Mouse (Mus musculus) neural tube, embryonic 12.5 days (tissue): Measurements from ENCODE around the gene Dchs1. TPM values are rescaled to one million over a fixed set of nuclear protein-coding genes. Genes with fewer than 3 reads are reported as not detected.
"Not testable (repeated sequence)": the region's sequence is repeated elsewhere in the genome, so short reads cannot be mapped to it uniquely, and the experiment has no call there.

Source experiments
- ATAC-seq: fragments of 200-750 bp; cut with Nextera tagmentation; 2 replicates; pipeline ENCODE4 v1.8.0; 2017; ENCODE audit warnings: low read depth, mild to moderate bottlenecking, moderate TSS enrichment, moderate library complexity; ENCODE audit not compliant: low FRiP score
- H3K27ac ChIP-seq: fragments of 300-500 bp; sonication (generic); 2 replicates; pipeline ENCODE4 v1.5.1; 2016
- H3K27me3 ChIP-seq: fragments of 300-500 bp; sonication (generic); replicated peaks from 2 replicates; pipeline ENCODE4 v1.6.1; 2016; ENCODE audit warnings: mild to moderate bottlenecking
- H3K36me3 ChIP-seq: fragments of 300-500 bp; sonication (generic); 2 replicates; pipeline ENCODE4 v1.6.1; 2016; ENCODE audit warnings: mild to moderate bottlenecking
- H3K4me1 ChIP-seq: fragments of 300-500 bp; sonication (generic); 2 replicates; pipeline ENCODE4 v1.6.1; 2016
- H3K4me2 ChIP-seq: fragments of 300-500 bp; sonication (generic); replicated peaks from 2 replicates; pipeline ENCODE4 v1.6.1; 2016; ENCODE audit warnings: mild to moderate bottlenecking
- H3K4me3 ChIP-seq: fragments of 300-500 bp; sonication (generic); 2 replicates; pipeline ENCODE4 v1.5.1; 2016
- H3K9ac ChIP-seq: fragments of 300-500 bp; sonication (generic); 2 replicates; pipeline ENCODE4 v1.6.1; 2016; ENCODE audit warnings: mild to moderate bottlenecking
- H3K9me3 ChIP-seq: fragments of 300-500 bp; sonication (generic); 2 replicates; pipeline ENCODE4 v1.6.1; 2016; ENCODE audit warnings: mild to moderate bottlenecking
- WGBS: fragments of 180-500 bp; shearing (Covaris S2); methylation state at CpG from one replicate; pipeline ENCODE4 v1.1.7; 2016; 5-methylcytosine and 5-hydroxymethylcytosine counted together
- polyA plus RNA-seq: library from polyadenylated mRNA; unstranded; fragments of >200 nt; fragmentation: Nextera tagmentation; extraction: Ambion mirVana; gene quantifications from 2 replicates; pipeline ENCODE4 v1.2.1, GENCODE M21; 2016

Gene Dchs1
- polyA plus RNA-seq, 1 experiment from 2014 or later = 20.4 TPM

GRCm38 (mm10) chr7:105752716-105753115 lies 34.7 kb downstream of the Dchs1 start:
- H3K9me3 ChIP-seq = no peaks in the 10 kb centered on the region
- H3K9ac ChIP-seq = no peak overlapping the region
- no peak overlapping the region for H3K27ac ChIP-seq
- H3K4me3 ChIP-seq = no peak overlapping the region
- ATAC-seq = peak; percentile 38
- WGBS = 85% methylated on average over 2 of the region's 2 CpGs
- no peaks in the 10 kb centered on the region for H3K27me3 ChIP-seq
- peaks cover 7% of the 10 kb centered on the region for H3K4me1 ChIP-seq
- no peak overlapping the region for H3K4me2 ChIP-seq
- H3K36me3 ChIP-seq = peaks cover 68% of the 10 kb centered on the region

DNA sequence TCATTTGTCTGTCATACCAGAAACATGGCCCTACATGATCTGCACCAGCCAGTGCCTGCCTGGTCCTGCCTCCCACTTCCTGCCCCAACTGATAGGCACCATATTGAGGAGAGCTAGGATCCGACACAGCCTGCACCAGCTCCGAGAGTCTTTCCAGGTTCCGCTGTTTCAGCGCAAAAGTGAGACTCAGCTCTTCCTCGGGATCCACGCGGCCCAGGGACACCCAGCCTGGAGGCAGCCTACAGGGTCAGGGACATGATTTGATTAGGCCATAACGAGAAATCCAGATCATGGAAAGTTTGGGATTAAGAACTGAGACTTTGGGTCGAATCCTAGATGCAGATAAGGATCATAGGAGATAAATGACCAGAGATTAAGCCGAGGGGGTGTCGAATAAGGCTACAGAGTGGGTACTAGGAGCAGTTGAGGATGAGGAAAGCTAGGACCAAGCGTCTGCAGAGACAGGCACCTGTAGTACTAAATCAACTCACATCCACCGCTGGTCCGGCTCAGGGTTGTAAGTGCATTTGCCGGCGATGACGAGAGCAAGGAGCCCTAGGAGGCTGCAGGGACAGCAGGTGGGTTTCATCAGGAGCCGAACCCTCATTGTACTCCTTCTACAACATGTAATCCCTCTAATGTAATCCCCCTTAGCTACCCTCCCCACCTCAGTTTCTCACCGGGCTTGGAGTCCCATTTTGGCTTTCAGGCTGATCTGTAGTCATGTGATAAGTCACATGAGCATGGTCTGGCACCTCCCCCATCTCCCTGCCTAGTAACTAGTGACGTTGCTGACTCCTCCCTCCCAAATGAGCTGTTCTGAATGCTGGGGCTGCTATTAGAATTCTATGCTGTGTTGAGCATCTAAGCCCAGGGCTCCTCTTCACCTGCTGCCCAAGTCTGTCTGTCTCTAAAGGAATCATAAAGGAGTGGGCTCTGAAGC lies 35.7 kb downstream of the Dchs1 start, which contains the start of gene Tpp1:
Gene Tpp1 (minus strand): TSS at position 745 of the 943 bp plus-strand sequence.
- no peaks in the 10 kb centered on the region for H3K9me3 ChIP-seq

GRCm38 (mm10) chr7:105747776-105748175 lies 39.7 kb downstream of the Dchs1 start:
- no peak overlapping the region for H3K27ac ChIP-seq
- H3K9ac ChIP-seq = no peak overlapping the region
- no peaks in the 10 kb centered on the region for H3K9me3 ChIP-seq
- peaks cover 37% of the 10 kb centered on the region for H3K36me3 ChIP-seq
- no peak for ATAC-seq
- no peak overlapping the region for H3K4me2 ChIP-seq
- H3K4me1 ChIP-seq = peaks cover 16% of the 10 kb centered on the region
- H3K27me3 ChIP-seq = no peaks in the 10 kb centered on the region
- no peak overlapping the region for H3K4me3 ChIP-seq
- 81% methylated on average over 2 of the region's 2 CpGs for WGBS

More for the DNA sequence above, 35.7 kb downstream of the Dchs1 start, which contains the start of gene Tpp1:
- no peaks in the 10 kb centered on the region for H3K27me3 ChIP-seq
- H3K4me2 ChIP-seq = peak within 1 kb of the TSS; percentile 70
- ATAC-seq = peak; percentile 94
- H3K27ac ChIP-seq = no peak within 1 kb of the TSS
- H3K4me3 ChIP-seq = peak within 1 kb of the TSS; percentile 46
- peak within 1 kb of the TSS; percentile 60 for H3K9ac ChIP-seq
- H3K36me3 ChIP-seq = peaks cover 66% of the 10 kb centered on the region
- 27% methylated on average over 20 of the region's 20 CpGs for WGBS
- peaks cover 7% of the 10 kb centered on the region for H3K4me1 ChIP-seq

DNA sequence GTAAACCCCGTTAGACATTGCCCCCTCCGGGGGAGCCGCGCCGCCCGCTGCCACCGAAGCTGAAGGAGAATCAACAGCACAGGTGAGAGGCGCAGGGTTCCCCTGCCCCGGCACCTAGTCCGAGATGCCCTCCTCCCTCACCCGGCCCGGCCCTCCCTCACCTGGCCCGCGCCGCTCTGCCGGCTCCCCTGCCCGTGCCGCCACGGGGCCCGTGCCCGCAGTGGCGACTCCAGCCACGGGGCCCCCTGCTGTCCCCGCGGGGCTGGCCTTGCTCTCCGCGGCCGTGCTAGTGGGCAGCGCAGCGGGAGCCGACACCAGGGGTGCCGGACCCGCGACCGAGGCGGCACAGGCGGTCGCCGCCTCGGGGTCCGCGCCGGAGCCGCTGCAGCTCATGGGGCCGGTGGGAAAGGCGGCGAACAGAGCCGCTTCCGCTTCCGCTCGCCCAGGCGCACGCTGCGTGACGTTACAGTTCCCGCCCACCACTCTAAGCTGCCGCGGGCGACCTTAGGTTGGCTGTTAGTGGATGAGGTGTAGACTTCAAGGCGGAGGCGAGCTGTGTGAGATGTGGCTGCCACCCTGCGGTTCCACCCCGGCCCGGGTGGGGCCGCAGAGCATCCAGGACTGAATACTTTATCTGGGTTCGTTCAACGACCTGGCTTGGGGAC lies 43.4 kb downstream of the Dchs1 start, which contains the start of gene Taf10:
Gene Taf10 (minus strand): TSS at position 436 of the 665 bp plus-strand sequence.
- 1% methylated on average over 67 of the region's 67 CpGs for WGBS
- H3K27me3 ChIP-seq = no peaks in the 10 kb centered on the region
- peak; percentile 97 for ATAC-seq
- peak within 1 kb of the TSS; percentile 99 for H3K4me3 ChIP-seq
- peak within 1 kb of the TSS; percentile 97 for H3K9ac ChIP-seq
- peaks cover 11% of the 10 kb centered on the region for H3K4me1 ChIP-seq
- H3K4me2 ChIP-seq = peak within 1 kb of the TSS; percentile 92
- H3K27ac ChIP-seq = 0 out of 2 replicates have a peak within 1 kb of the TSS, but pooled peaks have one; percentile 46
- H3K36me3 ChIP-seq = peaks cover 56% of the 10 kb centered on the region
- no peaks in the 10 kb centered on the region for H3K9me3 ChIP-seq

DNA sequence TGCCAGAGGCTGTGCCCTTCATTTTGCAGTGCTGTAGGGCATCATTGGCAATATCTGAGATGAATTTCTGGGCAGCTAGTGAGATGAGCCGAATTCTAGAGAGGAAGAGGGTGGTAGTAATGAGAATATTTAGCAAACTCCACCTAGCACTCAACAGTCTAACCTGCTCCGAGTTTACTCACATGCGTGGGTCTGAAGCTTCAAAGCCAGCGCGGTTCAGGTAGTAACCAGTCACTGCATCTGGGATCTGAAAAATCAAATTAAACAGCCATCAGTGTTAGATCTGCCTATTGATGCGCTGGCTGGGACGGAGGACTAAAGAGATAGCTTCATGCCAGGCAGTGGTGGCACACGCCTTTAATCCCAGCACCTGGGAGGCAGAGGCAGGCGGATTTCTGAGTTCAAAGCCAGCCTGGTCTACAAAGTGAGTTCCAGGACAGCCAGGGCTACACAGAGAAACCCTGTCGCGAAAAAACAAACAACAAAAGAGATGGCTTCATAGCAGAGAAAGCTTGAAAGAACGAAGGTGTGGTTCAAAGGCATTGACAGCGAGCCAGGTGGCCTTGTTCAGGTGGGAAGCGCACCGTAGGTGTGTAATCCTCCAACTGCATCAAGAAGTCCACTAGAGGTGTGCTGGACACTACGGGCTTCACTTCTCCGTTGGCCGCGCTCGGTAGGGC lies 44.1 kb downstream of the Dchs1 start:
- WGBS = 34% methylated on average over 20 of the region's 20 CpGs
- H3K4me2 ChIP-seq = peak overlapping the region; percentile 92
- H3K9ac ChIP-seq = peak overlapping the region; percentile 97
- not testable (repeated sequence) for ATAC-seq, H3K9me3 ChIP-seq, H3K27me3 ChIP-seq, H3K27ac ChIP-seq
- peaks cover 54% of the 10 kb centered on the region for H3K36me3 ChIP-seq
- H3K4me3 ChIP-seq = peak overlapping the region; percentile 99
- peaks cover 15% of the 10 kb centered on the region for H3K4me1 ChIP-seq

- not testable (repeated sequence) for H3K4me3 ChIP-seq, H3K9ac ChIP-seq, H3K27me3 ChIP-seq, H3K27ac ChIP-seq, ATAC-seq, H3K9me3 ChIP-seq
- peaks cover 50% of the 10 kb centered on the region for H3K36me3 ChIP-seq
- peaks cover 17% of the 10 kb centered on the region for H3K4me1 ChIP-seq
- WGBS = 90% methylated on average over 7 of the region's 7 CpGs
- H3K4me2 ChIP-seq = peak overlapping the region; percentile 92
These were observed 44.8 kb downstream of the Dchs1 start for GRCm38 (mm10) chr7:105742539-105743215.

DNA sequence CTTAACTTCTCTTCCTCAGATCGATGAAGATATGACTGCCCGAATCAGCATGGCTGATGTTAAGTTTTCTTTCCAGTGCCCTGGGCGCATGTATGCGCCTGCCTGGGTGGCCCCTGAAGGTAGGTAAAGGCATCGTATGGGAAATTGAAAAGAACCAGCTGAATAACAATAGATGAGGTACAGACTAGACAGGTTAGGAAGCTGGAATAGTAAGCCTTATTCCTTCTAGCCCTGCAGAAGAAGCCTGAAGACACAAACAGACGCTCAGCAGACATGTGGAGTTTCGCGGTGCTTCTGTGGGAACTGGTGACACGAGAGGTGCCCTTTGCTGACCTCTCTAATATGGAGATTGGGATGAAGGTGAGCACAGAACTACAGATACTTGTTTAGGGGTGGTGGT lies 45.5 kb downstream of the Dchs1 start:
- Histone ChIP-seq H3K27ac (no peak overlapping the region), H3K9me3 (no peaks in the 10 kb centered on the region), H3K36me3 (peaks cover 45% of the 10 kb centered on the region), H3K27me3 (no peaks in the 10 kb centered on the region), H3K4me3 (no peak overlapping the region), H3K4me1 (peaks cover 21% of the 10 kb centered on the region), H3K4me2 (no peak overlapping the region), H3K9ac (no peak overlapping the region)
- no peak for ATAC-seq
- 95% methylated on average over 9 of the region's 9 CpGs for WGBS

GRCm38 (mm10) chr7:105740851-105741250 lies 46.6 kb downstream of the Dchs1 start:
- WGBS = 88% methylated on average over 6 of the region's 6 CpGs
- Histone ChIP-seq H3K9ac (no peak overlapping the region), H3K27me3 (no peaks in the 10 kb centered on the region), H3K9me3 (no peaks in the 10 kb centered on the region), H3K27ac (no peak overlapping the region), H3K36me3 (peaks cover 36% of the 10 kb centered on the region), H3K4me2 (no peak overlapping the region), H3K4me1 (peaks cover 22% of the 10 kb centered on the region), H3K4me3 (no peak overlapping the region)
- no peak for ATAC-seq

- WGBS = 79% methylated on average over 13 of the region's 13 CpGs
- no peaks in the 10 kb centered on the region for H3K9me3 ChIP-seq
- no peak for ATAC-seq
These were observed 47.2 kb downstream of the Dchs1 start for GRCm38 (mm10) chr7:105740089-105740795.

DNA sequence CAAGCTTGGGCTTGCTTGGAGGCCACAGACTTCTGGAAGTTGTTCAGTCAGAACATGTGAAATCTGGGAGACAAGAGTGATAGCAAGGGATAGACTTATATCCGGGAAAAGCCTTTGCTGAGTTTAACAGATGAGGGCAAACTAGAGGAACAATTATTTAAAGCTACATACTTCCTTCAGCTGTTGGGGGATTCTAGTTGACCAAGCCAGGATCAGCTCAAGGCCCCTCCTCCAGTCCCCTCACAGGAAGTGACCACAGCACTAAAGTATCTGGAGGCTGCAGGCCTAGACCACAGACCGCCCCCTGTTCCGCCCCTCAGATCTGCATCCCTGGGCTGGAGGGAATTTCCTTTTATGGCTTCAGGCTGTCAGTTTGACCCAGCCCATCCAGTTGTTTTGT lies 48.5 kb downstream of the Dchs1 start:
- WGBS = 34% methylated on average over 3 of the region's 3 CpGs
- H3K9me3 ChIP-seq = no peaks in the 10 kb centered on the region
- H3K27ac ChIP-seq = no peak overlapping the region
- ATAC-seq = no peak
- no peak overlapping the region for H3K9ac ChIP-seq
- no peak overlapping the region for H3K4me3 ChIP-seq
- H3K36me3 ChIP-seq = peaks cover 45% of the 10 kb centered on the region
- peak overlapping the region; percentile 27 for H3K4me2 ChIP-seq
- H3K4me1 ChIP-seq = peaks cover 26% of the 10 kb centered on the region
- H3K27me3 ChIP-seq = no peaks in the 10 kb centered on the region

More at GRCm38 (mm10) chr7:105740089-105740795, 47.2 kb downstream of the Dchs1 start:
- no peak overlapping the region for H3K27ac ChIP-seq
- no peak overlapping the region for H3K4me3 ChIP-seq
- peaks cover 36% of the 10 kb centered on the region for H3K36me3 ChIP-seq
- H3K4me2 ChIP-seq = no peak overlapping the region
- H3K9ac ChIP-seq = no peak overlapping the region
- peaks cover 26% of the 10 kb centered on the region for H3K4me1 ChIP-seq
- H3K27me3 ChIP-seq = no peaks in the 10 kb centered on the region

GRCm38 (mm10) chr7:105738286-105738685 lies 49.2 kb downstream of the Dchs1 start:
- no peaks in the 10 kb centered on the region for H3K27me3 ChIP-seq
- H3K9ac ChIP-seq = no peak overlapping the region
- no peak overlapping the region for H3K27ac ChIP-seq
- H3K4me3 ChIP-seq = no peak overlapping the region
- 81% methylated on average over 2 of the region's 2 CpGs for WGBS
- peaks cover 51% of the 10 kb centered on the region for H3K36me3 ChIP-seq
- peak overlapping the region; percentile 87 for H3K4me2 ChIP-seq
- ATAC-seq = no peak
- H3K9me3 ChIP-seq = no peaks in the 10 kb centered on the region
- peaks cover 21% of the 10 kb centered on the region for H3K4me1 ChIP-seq
